Mouse (Mus musculus): ENCODE results near the gene Pigq.
A peak's percentile ranks its signal among the peaks of the same experiment; 100 is the strongest.

Pigq gene

GRCm38 (mm10) chr17:25957586-25958051 is 12.9 kb upstream of the Pigq start:
- no peak for DNase-seq

- DNase-seq, result no peak
These were observed 11.9 kb upstream of the Pigq start for GRCm38 (mm10) chr17:25956631-25957030.

- DNase-seq, result no peak
These were observed 11.5 kb upstream of the Pigq start for GRCm38 (mm10) chr17:25956201-25956600.

GRCm38 (mm10) chr17:25955736-25956135 is 11.0 kb upstream of the Pigq start:
- no peak for DNase-seq

GRCm38 (mm10) chr17:25954671-25955070 is 9.9 kb upstream of the Pigq start:
- DNase-seq, result no peak

- no peak for DNase-seq
These were observed 8.4 kb upstream of the Pigq start for GRCm38 (mm10) chr17:25953161-25953560.

GRCm38 (mm10) chr17:25951803-25952623 is 7.3 kb upstream of the Pigq start, which contains the start of gene A930017K11Rik:
Gene A930017K11Rik, minus strand, starts transcription at chr17:25952565.
- DNase-seq, result no peak

- no peak for DNase-seq
These were observed 6.6 kb upstream of the Pigq start for GRCm38 (mm10) chr17:25951225-25951802.

GRCm38 (mm10) chr17:25950706-25951105 is 6.0 kb upstream of the Pigq start:
- no peak for DNase-seq

- DNase-seq, result no peak
These were observed 5.2 kb upstream of the Pigq start for GRCm38 (mm10) chr17:25949981-25950380.

- DNase-seq, result no peak
These were observed 3.3 kb upstream of the Pigq start for GRCm38 (mm10) chr17:25948051-25948450.

- DNase-seq, result no peak
These were observed 2.8 kb upstream of the Pigq start for GRCm38 (mm10) chr17:25947576-25947975.

- no peak for DNase-seq
These were observed 2.2 kb upstream of the Pigq start for GRCm38 (mm10) chr17:25946891-25947290.

GRCm38 (mm10) chr17:25946349-25946748 is 1.6 kb upstream of the Pigq start:
- no peak for DNase-seq

- no peak for DNase-seq
These were observed 900 bp upstream of the Pigq start for GRCm38 (mm10) chr17:25945517-25946155.

GRCm38 (mm10) chr17:25943769-25944168 is 967 bp downstream of the Pigq start:
- no peak for DNase-seq

GRCm38 (mm10) chr17:25943221-25943620 is 1.5 kb downstream of the Pigq start:
- no peak for DNase-seq

- no peak for DNase-seq
These were observed 2.1 kb downstream of the Pigq start for GRCm38 (mm10) chr17:25942597-25943151.

GRCm38 (mm10) chr17:25941511-25942241 is 3.1 kb downstream of the Pigq start:
- peak; percentile 84 for DNase-seq

GRCm38 (mm10) chr17:25934526-25934925 is 10.2 kb downstream of the Pigq start:
- DNase-seq, result no peak

- no peak for DNase-seq
These were observed 19.4 kb downstream of the Pigq start for GRCm38 (mm10) chr17:25925348-25925747.

- no peak for DNase-seq
These were observed 22.6 kb downstream of the Pigq start for GRCm38 (mm10) chr17:25922120-25922519.

Measured in lung, postnatal 14 days (tissue).